Mouse (Mus musculus) midbrain, embryonic 11.5 days (tissue): ENCODE measurements around the gene Spats2l. TPM values are rescaled to one million over a fixed set of nuclear protein-coding genes. Genes with fewer than 3 reads are reported as not detected.
A peak's percentile ranks its signal among the peaks of the same experiment; 100 is the strongest.

Source experiments
- ATAC-seq: fragments of 200-750 bp; cut with Nextera tagmentation; 2 replicates; pipeline ENCODE4 v1.8.0; 2017; ENCODE audit warnings: moderate TSS enrichment, moderate library complexity; ENCODE audit not compliant: low FRiP score
- DNase-seq: peaks from one replicate; pipeline ENCODE4 v3.0.0; 2015; ENCODE audit warnings: low spot score; ENCODE audit errors: missing footprints
- H3K27ac ChIP-seq: fragments of 300-500 bp; sonication (generic); 2 replicates; pipeline ENCODE4 v1.5.1; 2014; ENCODE audit warnings: low read depth, low read length
- H3K27me3 ChIP-seq: fragments of 300-500 bp; sonication (generic); 2 replicates; pipeline ENCODE4 v1.6.1; 2014; ENCODE audit warnings: mild to moderate bottlenecking, low read length, moderate library complexity, mixed read lengths; ENCODE audit not compliant: control insufficient read depth, insufficient read depth
- H3K36me3 ChIP-seq: fragments of 300-500 bp; sonication (generic); 2 replicates; pipeline ENCODE4 v1.6.1; 2014; ENCODE audit warnings: mild to moderate bottlenecking, low read length, moderate library complexity, mixed read lengths; ENCODE audit not compliant: control insufficient read depth, insufficient read depth
- H3K4me1 ChIP-seq: fragments of 300-500 bp; sonication (generic); 2 replicates; pipeline ENCODE4 v1.6.1; 2014; ENCODE audit warnings: low read length; ENCODE audit not compliant: control insufficient read depth, insufficient read depth
- H3K4me2 ChIP-seq: fragments of 300-500 bp; sonication (generic); 2 replicates; pipeline ENCODE4 v1.6.1; 2014; ENCODE audit warnings: mild to moderate bottlenecking, moderate library complexity
- H3K4me3 ChIP-seq: fragments of 300-500 bp; sonication (generic); 2 replicates; pipeline ENCODE4 v1.5.1; 2014; ENCODE audit warnings: low read depth, low read length
- H3K9ac ChIP-seq: fragments of 300-500 bp; sonication (generic); 2 replicates; pipeline ENCODE4 v1.6.1; 2014; ENCODE audit warnings: low read length
- H3K9me3 ChIP-seq: fragments of 300-500 bp; sonication (generic); 2 replicates; pipeline ENCODE4 v1.6.1; 2016; ENCODE audit warnings: low read length; ENCODE audit not compliant: control insufficient read depth
- WGBS: fragments of 180-500 bp; shearing (Covaris S2); extraction: QIAGEN DNeasy Blood & Tissue Kit; methylation state at CpG from one replicate; pipeline ENCODE4 v1.1.7; 2014; 5-methylcytosine and 5-hydroxymethylcytosine counted together
- polyA plus RNA-seq: library from polyadenylated mRNA; unstranded; fragments of >200 nt; fragmentation: Nextera tagmentation; extraction: Ambion mirVana; gene quantifications from 2 replicates; pipeline ENCODE4 v1.2.1, GENCODE M21; 2014

The Spats2l gene
- polyA plus RNA-seq, 1 experiment from 2014 or later, result 33.7 TPM

DNA sequence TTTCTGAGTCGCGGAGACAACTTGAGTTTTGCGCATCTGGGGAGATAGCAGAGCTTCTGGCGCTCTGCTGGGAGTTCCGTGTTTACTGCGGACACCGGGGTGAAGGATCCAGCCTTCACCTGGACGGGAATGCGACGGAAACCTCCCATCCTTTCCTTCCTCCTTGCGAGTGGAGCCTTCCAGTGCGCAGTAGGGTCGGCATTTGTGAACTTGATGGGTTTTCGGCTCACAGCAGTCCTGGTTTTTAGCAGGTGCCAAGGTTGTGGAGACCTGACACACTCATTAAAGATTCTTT is 1.5 kb downstream of the Spats2l start:
- H3K4me3 ChIP-seq, result peak overlapping the region; percentile 77
- peaks cover 3% of the 10 kb centered on the region; the same call in 1 of the 2 replicates for H3K4me1 ChIP-seq
- no peaks in the 10 kb centered on the region for H3K27me3 ChIP-seq
- no peaks in the 10 kb centered on the region for H3K9me3 ChIP-seq
- ATAC-seq, result no peak; the same call in 1 of the 2 replicates
- WGBS, result under 1% methylated on average over 14 of the region's 14 CpGs
- peak overlapping the region; percentile 91 for H3K9ac ChIP-seq
- H3K36me3 ChIP-seq, result no peaks in the 10 kb centered on the region
- H3K4me2 ChIP-seq, result peak overlapping the region; percentile 85
- no peak for DNase-seq
- peak overlapping the region; percentile 76 for H3K27ac ChIP-seq

DNA sequence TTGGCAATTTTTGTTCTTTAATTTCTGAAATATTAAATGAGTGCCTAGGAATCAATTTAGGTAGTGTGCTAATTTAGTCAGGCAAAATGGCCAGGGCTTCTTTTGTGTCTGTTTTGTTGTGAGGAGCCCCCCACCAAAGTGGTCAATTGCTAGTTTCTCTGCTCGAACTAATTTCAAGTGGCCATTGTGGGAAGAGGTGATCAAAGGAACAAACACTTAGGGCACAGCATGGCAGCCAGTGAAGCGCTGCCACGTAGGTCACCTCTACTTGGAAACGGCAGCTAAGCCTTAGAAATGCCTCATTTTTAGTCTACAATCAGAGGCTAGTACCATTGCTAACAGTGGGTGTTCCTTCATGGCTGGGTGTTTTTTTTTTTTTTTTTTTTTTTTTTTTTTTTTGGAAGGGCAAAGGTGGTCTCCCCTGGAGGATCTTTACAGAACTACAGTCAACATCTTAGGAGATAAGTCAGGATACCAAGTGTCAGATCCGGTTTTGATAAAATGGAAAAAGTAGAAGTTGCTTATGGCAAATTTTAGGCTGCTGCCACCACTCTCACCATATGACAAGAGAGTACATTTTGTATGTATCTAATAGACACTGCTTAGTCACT is 2.8 kb downstream of the Spats2l start:
- H3K36me3 ChIP-seq, result no peaks in the 10 kb centered on the region
- H3K4me2 ChIP-seq, result peak overlapping the region; percentile 15; the same call in 1 of the 2 replicates
- DNase-seq (peak; percentile 86), ATAC-seq (no peak)
- H3K9me3 ChIP-seq, result no peaks in the 10 kb centered on the region
- no peaks in the 10 kb centered on the region for H3K27me3 ChIP-seq
- no peak overlapping the region for H3K9ac ChIP-seq
- peaks cover 3% of the 10 kb centered on the region; the same call in 1 of the 2 replicates for H3K4me1 ChIP-seq
- 23% methylated on average over 5 of the region's 5 CpGs for WGBS
- H3K27ac ChIP-seq, result no peak overlapping the region
- H3K4me3 ChIP-seq, result no peak overlapping the region

- Histone ChIP-seq H3K27me3 (no peaks in the 10 kb centered on the region), H3K9ac (no peak overlapping the region), H3K9me3 (no peaks in the 10 kb centered on the region), H3K27ac (no peak overlapping the region), H3K4me3 (no peak overlapping the region), H3K36me3 (no peaks in the 10 kb centered on the region), H3K4me1 (no peaks in the 10 kb centered on the region), H3K4me2 (no peak overlapping the region)
- DNase-seq (peak; percentile 31), ATAC-seq (no peak)
- WGBS, result 85% methylated on average over 4 of the region's 4 CpGs
Observed at GRCm38 (mm10) chr1:57784300-57784699, 10.3 kb downstream of the Spats2l start.

DNA sequence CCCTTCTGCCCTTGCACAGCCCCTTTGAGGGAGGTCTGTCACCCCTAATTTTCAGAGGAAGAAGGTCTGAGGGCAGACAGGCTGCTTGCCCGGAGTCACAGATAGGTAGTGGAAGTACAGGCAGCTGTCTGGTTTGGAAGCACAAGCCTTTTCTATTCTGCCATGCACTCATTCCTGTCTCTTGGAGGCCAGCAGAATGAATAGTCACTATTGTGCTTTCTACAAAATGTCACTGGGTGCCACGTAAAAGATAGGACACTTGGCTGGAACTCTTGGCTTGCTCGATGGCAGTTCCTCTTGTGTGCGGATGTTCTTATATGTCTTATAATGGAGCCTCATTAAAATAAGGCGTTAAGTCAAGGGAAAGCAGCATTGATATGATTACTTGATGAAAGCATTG is 15.9 kb downstream of the Spats2l start:
- ATAC-seq (no peak), DNase-seq (no peak)
- Histone ChIP-seq H3K4me2 (no peak overlapping the region), H3K27ac (no peak overlapping the region), H3K36me3 (no peaks in the 10 kb centered on the region), H3K9ac (no peak overlapping the region), H3K4me1 (no peaks in the 10 kb centered on the region), H3K9me3 (no peaks in the 10 kb centered on the region), H3K27me3 (no peaks in the 10 kb centered on the region), H3K4me3 (no peak overlapping the region)
- WGBS, result 85% methylated on average over 5 of the region's 5 CpGs

GRCm38 (mm10) chr1:57792212-57792611 is 18.2 kb downstream of the Spats2l start:
- H3K36me3 ChIP-seq, result no peaks in the 10 kb centered on the region
- ATAC-seq, result no peak

DNA sequence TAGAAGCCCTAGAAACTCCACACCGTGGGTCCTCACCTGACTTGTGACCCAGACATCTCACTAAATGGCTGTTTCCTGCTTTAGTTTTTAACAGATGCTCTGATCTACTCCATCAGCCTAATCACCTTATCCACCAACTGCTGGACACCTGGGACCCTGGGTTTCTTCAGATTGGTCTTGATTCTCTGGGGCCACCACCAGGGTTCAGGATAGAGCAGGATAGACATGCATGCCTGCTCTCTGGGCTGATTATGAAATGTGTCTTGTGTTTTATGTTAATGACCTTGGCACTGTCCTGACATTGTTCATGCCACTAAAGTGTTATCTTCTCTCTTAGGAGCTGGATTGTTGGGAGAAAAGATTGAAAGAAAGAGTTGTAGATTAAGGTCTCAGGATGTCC is 21.9 kb downstream of the Spats2l start:
- Histone ChIP-seq H3K27me3 (no peaks in the 10 kb centered on the region), H3K4me3 (no peak overlapping the region), H3K4me1 (no peaks in the 10 kb centered on the region), H3K36me3 (no peaks in the 10 kb centered on the region; the same call in 1 of the 2 replicates), H3K9me3 (no peaks in the 10 kb centered on the region), H3K9ac (no peak overlapping the region), H3K4me2 (no peak overlapping the region), H3K27ac (no peak overlapping the region)
- 100% methylated on average over 1 of the region's 1 CpGs for WGBS
- ATAC-seq, result no peak
- peak; percentile 37 for DNase-seq

More at GRCm38 (mm10) chr1:57792212-57792611, 18.2 kb downstream of the Spats2l start:
- Histone ChIP-seq H3K9ac (no peak overlapping the region), H3K9me3 (no peaks in the 10 kb centered on the region), H3K27me3 (no peaks in the 10 kb centered on the region), H3K27ac (no peak overlapping the region), H3K4me2 (no peak overlapping the region), H3K4me1 (no peaks in the 10 kb centered on the region), H3K4me3 (no peak overlapping the region)
- WGBS, result 99% methylated on average over 4 of the region's 4 CpGs
- DNase-seq, result no peak

DNA sequence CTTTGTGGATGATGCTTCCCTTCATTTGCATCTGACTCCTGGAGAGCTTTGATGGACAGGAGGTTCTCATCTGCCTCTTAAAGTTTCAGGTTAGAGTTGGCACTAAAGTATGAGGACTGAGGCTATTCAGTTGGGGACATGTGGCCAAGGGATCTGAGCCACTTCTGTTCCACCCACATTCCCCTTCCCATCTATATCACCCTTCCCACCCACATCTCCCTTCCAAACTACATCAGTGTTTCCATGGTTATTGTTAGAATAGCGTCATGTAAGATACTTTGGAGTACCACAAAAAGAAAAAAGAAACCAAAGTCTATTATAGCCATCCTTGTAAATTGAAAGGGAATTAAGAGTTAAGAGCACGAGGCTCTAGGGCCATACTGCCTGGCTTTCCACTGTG is 25.4 kb downstream of the Spats2l start:
- Histone ChIP-seq H3K9me3 (no peaks in the 10 kb centered on the region), H3K36me3 (no peaks in the 10 kb centered on the region; the same call in 1 of the 2 replicates), H3K4me3 (no peak overlapping the region), H3K4me2 (no peak overlapping the region), H3K27me3 (no peaks in the 10 kb centered on the region), H3K4me1 (no peaks in the 10 kb centered on the region), H3K9ac (no peak overlapping the region), H3K27ac (no peak overlapping the region)
- no peak for ATAC-seq
- no peak for DNase-seq
- 90% methylated on average over 2 of the region's 2 CpGs for WGBS

- Histone ChIP-seq H3K36me3 (no peaks in the 10 kb centered on the region; the same call in 1 of the 2 replicates), H3K9ac (no peak overlapping the region), H3K27me3 (no peaks in the 10 kb centered on the region), H3K27ac (no peak overlapping the region), H3K4me1 (no peaks in the 10 kb centered on the region), H3K9me3 (no peaks in the 10 kb centered on the region), H3K4me2 (no peak overlapping the region), H3K4me3 (no peak overlapping the region)
- ATAC-seq (no peak), DNase-seq (peak; percentile 31)
- 92% methylated on average over 6 of the region's 6 CpGs for WGBS
Observed at GRCm38 (mm10) chr1:57800846-57801245, 26.9 kb downstream of the Spats2l start.

DNA sequence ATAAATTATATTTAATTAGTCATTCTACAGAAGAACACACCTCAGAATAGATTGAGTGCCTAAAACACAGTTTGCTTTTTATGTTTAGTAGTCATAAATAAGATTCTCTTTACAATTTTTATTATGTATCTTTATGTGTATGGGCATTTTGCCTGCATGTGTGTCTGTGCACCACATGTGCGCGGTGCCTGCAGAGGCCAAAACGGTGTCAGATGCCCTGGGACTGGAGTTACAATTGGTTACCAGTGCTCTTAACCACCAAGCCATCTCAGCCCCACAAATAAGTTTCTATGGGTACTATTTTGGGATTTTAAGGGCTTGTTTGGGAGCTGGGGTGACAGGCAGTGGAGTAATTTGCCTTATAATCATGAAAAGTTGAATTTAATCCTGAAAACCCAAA is 32.2 kb downstream of the Spats2l start:
- H3K36me3 ChIP-seq, result no peaks in the 10 kb centered on the region
- H3K4me3 ChIP-seq, result no peak overlapping the region
- H3K4me2 ChIP-seq, result no peak overlapping the region
- no peak for ATAC-seq
- WGBS, result 94% methylated on average over 3 of the region's 3 CpGs
- H3K4me1 ChIP-seq, result peaks cover 8% of the 10 kb centered on the region
- no peaks in the 10 kb centered on the region for H3K9me3 ChIP-seq
- H3K27me3 ChIP-seq, result no peaks in the 10 kb centered on the region
- no peak overlapping the region for H3K9ac ChIP-seq
- no peak for DNase-seq
- no peak overlapping the region for H3K27ac ChIP-seq
